Mouse (Mus musculus): ENCODE data around the gene Hnrnpd.
A peak's percentile ranks its signal among the peaks of the same experiment; 100 is the strongest.

Hnrnpd gene

DNA sequence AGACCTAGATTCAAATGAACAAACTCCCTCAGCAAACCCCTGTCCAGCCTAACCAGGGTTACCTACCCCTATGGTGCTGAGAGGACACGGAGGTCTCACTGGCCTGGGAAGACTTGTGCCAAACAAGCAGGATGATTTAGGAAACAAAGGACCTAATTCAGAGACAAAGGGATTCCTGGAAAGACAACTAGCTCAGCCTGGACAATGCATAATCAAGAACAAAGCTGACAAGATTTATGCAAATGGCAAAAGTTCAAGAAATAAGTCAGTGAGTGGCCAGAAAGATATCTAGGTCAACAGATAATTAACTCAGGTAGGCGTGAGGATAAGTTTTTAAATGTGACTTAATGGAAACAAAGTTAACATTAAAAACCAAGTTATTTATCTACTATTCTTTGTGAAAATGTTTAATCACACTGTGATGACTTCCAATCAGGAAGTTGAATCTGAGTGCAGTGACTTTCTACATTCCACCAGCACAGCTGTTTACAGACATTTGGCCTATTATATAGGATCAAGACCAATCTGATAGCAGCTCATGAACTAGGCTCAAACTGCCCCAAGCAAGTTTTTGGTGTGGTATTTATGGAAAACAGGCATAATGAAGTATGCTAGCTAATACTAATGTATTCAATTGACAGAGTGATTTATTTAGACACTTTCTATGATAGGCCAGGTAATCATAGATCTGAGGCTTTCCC lies 19.4 kb downstream of the Hnrnpd start:
- no peak for DNase-seq (ENCODE audit: low spot score in 2 of 2)

DNA sequence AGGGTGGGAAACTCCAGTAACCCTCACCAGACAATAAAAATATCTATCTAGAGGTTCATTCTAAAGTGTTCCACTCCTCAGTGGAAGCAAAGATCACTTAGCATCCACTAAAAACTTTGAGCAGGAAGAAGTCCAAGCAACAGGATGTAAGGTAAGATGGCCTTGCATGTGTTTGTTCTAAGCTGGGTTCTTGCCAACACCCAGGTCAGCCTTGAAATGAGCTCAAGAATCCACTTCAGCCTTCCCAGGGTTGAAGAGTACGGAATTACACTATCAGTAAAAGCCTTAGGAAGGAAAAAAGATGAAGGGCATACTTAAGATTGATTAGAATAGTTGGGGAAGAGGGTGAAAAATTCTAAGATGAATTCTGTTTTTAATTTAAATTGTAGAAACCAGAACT lies 20.1 kb downstream of the Hnrnpd start:
- DNase-seq (ENCODE audit: low spot score in 2 of 2): no peak

DNA sequence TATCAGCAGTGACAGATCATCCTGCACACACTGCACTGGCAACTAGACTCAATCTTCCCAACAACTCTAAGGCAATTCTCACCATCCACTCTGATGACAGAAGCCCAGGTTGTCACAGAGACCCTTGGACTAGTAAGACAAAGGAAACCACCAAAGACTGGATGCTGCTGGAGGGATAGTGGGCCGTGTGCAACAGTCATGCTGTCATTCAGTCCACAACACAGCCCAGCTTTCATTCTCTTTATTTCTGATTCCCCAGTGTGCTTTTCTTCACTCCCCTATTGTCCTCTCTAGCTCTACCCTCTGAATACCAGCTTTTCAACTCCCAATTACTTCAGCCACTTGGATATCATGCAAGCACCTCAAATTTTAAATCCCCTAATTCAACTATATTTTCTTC lies 24.9 kb downstream of the Hnrnpd start:
- DNase-seq (ENCODE audit: low spot score in 2 of 2): no peak

DNA sequence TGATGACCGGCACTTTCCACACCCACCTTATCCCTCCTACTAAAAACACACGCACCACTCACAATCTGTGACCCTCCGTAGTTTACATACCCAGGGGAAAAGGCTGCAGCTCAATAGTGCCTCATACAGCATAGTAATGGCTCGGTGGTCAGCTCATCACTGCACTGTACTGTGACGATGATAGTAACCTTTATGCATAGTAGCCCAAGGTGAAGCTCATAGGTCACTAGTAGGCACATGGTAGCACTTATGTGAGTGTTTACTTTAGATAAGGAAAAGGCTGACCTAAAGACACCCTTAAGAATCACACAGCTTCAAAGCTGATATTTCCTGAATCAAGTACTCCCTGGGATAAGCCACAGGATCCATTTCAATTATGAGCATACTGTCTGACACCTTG lies 26.2 kb downstream of the Hnrnpd start:
- DNase-seq (ENCODE audit: low spot score in 2 of 2): no peak

DNA sequence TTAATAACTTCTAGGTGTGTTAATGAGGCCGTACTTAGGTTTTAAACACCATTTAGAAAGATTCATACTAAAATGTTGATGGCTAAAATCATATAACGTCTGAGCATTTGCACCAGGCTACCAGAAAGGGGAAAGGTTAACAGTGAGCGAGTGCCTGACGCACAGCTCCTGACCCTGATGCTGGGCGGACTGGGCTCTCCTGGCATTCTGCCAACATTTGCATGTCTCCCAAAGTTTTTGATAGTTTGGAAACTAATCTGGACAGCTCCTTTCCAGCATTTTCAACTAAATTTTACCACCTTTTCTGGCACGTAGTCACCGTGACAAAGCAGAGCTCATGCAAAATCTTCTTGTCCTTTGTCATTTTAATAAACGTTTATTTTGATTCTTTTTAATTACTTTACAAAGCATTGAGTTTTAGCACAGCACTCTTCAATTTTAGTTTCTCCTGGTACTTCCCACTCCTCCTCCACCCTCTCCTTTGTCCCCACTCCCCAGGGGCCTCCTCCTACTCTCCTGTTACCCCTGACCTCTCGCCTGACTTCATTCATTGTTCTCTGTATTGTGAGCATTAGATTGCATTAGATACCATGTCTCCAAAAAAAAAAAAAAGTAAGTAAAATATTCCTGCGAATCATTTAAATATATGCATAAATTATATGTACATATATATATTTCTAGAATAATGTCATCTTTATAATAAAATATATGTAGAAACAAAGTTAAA lies 36.8 kb downstream of the Hnrnpd start:
- no peak for DNase-seq (ENCODE audit: low spot score in 2 of 2)

DNA sequence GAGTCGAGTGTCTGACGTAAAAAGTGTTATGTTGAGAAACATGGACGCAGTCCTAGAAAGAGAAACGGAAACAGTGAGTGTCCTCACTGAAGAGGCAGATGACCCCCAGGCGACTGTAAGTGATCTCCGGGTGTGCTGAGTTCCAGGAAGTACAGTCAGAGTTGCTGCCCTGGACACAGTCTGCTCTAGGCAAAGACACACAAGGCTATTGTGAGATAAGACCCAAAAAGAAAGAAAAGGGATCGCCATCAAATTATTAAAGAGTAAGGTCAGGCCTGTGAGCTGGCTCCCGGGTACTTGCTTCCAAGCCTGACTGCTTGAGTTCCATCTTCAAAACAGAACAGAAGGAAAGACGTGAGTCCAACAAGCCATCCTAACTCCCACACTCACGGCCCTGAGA lies 37.5 kb downstream of the Hnrnpd start:
- no peak for DNase-seq (ENCODE audit: low spot score in 2 of 2)

DNA sequence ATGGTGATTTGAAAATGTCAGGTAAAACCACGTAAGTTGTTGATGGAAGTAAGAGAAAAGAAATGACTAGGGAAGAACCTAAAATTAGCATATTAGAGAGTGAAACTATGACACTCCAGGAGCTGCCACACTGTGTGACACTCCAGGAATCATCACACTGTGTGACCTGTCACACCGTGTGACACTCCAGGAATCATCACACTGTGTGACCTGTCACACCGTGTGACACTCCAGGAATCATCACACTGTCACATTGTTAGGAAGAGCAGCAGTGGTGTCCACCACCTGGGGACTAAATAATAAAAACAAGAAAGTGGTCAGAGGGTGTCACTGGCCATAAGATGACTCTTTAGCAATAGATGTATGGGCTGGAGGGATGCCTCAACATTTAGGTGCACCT lies 39.3 kb downstream of the Hnrnpd start:
- DNase-seq (ENCODE audit: low spot score in 2 of 2): no peak

DNA sequence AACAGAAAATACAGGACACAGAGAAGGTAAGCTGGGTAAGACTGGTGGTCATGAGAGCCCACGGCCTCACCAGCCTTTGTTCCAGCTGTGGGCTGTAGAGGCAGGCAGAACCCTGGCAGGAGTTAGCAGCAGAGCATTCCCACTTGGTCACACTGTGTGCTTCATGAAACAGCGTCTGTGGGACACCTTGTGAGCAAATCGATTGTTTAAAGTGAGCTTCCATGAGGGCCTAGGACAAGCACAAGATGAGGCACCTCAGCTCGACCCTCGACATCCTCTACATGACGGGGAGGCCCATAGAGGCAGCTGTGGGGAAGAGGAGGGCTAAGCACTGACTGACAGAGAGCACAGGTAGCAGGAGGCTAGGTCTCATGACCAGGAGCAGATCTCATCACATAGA lies 46.8 kb downstream of the Hnrnpd start:
- DNase-seq (ENCODE audit: low spot score in 2 of 2): no peak

DNA sequence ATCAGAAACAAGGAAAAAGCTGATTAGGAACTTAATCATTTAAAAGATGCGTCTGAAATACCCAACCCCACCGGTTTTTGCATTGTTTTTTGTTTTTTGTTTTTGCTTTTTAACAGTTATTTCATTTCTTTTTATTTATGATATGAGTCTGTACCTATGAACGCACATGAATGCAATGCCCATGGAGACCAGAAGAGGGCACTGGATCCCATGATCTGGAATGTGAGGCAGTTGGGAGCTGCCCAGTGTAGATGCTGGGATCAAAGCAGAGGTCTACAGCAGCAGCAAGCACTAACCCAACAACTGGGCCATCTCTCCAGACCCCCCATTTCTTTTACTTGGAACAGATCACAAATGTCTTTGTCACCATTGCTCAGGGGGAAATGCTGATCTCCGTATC lies 50.8 kb downstream of the Hnrnpd start:
- DNase-seq (ENCODE audit: low spot score in 2 of 2): peak; percentile 13 to 14

DNA sequence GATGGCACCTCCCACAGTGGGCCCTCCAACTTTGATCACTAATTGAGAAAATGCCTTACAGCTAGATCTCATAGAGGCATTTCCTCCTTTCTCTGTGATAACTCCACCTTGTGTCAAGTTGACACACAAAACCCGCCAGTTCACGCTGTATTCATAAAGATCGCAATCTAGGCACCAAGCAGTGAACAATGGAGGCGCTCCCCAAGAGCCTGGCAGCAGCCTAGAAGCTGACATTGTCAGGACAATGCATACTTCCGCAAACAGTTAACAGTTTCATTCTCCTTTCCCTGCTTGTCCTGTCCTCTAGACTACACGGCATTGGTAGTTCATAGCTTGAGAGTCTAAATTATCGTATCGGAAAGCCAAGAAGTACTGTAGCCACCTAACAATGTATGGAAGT lies 56.7 kb downstream of the Hnrnpd start:
- no peak for DNase-seq (ENCODE audit: low spot score in 2 of 2)

DNA sequence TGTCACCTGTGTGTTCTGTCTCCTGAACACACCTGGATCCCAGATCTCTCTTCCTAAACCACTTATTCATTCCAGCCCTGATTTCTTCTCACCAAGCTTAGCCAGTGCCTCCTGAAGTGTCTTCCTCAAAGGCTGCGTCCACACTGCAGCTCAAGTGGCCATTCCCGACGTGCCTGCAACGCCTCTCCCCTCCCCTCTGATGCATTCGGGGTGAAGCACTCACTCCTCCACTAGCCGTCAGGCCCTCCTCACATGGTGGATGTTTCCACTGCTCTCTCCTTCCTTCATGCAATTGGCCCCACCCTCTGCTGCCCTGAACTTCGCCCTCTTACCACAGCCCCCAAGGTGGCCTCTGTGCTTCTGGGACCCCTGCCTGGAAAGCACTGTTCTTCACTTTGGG lies 63.2 kb downstream of the Hnrnpd start:
- DNase-seq (ENCODE audit: low spot score in 2 of 2): no peak

DNA sequence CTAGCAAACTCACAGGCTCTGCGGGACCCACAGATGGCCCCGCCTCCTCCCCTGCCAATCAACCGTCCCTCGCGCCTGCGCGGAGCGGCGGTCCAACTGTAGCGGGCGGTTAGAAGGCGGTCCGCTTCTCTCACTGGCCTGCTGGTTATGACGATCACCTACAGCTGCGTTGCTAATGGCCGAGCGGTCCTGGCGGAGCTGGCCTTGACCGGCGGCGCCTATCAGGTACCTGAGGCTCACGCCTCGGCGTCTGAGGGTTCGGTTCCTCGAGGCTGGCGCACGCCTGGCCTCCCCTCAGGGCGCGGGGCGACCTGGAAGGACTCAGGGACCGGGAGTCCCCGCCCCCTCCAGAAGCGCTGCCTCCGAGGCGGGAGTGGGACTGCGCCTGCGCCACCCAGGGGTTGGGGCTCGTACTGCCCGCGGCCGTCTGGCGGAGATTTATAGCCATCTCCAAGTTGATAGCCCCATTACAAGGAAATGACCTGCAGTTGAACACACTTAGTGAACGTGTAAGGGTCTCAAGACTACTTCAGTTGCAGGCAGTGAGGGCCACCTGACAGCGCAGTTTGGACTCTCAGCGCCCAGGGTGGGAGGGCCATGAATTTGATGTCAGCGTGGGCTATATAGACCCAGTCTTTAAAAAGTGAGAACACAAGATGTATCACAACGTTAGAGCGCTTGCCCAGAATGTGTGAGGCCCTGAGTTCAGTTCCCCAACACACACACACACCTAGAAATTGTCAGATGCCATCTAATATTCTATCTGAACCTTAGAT lies 72.4 kb downstream of the Hnrnpd start, which contains the start of gene Vamp9:
Gene Vamp9 (plus strand): TSS at position 74 of the 776 bp plus-strand sequence.
- DNase-seq (ENCODE audit: low spot score in 2 of 2): peak; percentile 92 to 94
